Mouse (Mus musculus): ENCODE measurements around the gene Mtmr14. TPM values are rescaled to one million over a fixed set of nuclear protein-coding genes. Genes with fewer than 3 reads are reported as not detected.

Gene Mtmr14
- total RNA-seq, 2 experiments from 2014 or later = 27.4 to 35.3 TPM

DNA sequence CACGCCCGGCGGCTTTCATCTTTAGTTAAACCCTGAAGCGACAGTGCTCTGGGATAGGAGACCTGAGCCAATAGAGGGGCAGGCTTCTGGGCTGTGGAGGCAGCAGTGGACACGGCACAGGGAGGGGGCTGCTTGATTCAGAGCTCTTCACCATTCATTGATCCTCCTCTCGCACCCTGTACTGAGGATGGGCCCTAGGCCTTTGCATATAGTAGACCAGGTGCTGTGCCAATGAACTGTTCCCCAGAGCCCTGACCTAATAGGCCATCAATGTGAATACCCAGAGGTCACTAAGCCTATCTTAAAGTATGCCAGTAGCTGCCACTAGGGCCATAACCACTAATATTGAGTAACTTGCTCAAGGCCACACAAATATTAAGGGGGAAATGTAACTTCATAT is 44.0 kb downstream of the Mtmr14 start:
- DNase-seq = no peak

GRCm38 (mm10) chr6:113282101-113282802 is 44.6 kb downstream of the Mtmr14 start, which contains the start of gene Cpne9:
Cpne9 (plus strand) TSS chr6:113282307.
- DNase-seq = peak; percentile 35

DNA sequence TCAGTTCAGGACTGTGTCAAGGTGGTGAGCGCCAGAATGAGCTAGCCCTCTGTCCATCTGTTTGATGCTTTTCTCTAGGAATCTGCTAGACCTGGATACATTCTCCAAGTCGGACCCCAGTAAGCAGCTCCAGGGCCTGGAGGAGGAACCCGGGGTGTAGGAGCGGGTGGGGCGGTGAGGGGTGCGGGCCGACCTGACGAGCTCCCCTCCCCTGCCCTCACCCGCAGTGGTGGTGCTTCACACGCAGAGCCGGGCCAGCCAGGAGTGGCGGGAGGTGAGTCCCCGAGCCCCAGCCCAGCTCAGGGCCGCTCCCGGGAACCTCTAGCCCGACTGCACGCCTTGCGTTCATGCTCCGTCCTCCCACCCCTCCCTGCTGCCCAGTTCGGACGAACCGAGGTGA is 45.3 kb downstream of the Mtmr14 start:
- no peak for DNase-seq

DNA sequence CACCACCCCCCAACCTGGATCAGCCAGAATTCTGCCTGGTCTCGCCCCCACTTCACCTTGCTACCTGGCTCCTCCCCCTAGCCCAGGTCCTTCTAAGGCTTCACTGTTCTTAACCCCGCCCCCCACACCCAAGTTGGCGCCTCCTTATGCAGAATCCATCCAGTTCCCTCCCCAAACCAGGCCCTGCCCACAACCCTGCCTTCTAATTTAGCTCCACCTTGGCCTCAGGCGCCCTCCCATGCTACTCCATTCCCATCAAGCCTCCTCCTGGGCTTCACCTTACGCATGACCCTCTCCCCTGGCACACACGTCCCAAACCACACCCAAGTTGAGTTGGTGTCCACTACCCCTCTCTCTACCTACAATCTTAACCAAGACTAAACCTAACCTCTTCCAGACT is 45.9 kb downstream of the Mtmr14 start:
- no peak for DNase-seq

DNA sequence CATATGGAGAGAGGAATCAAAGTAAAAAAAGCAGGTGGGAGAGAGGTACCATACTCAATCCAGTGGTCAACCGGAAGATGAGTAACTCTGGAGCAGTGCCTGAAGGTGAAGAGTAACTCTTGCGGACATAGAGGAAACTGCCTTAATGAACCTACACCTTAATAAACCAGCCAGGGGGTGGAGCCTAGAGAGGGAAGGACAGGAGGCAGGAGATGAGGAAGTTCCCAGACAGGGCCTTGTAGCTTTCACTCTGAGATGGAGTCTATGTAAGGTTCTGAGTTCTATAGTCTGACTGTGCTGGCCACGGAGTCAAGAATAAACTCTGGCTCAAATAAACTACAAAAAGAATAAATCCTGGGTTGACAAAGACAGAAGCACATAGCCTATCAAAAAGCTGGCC is 47.3 kb downstream of the Mtmr14 start:
- DNase-seq = no peak

DNA sequence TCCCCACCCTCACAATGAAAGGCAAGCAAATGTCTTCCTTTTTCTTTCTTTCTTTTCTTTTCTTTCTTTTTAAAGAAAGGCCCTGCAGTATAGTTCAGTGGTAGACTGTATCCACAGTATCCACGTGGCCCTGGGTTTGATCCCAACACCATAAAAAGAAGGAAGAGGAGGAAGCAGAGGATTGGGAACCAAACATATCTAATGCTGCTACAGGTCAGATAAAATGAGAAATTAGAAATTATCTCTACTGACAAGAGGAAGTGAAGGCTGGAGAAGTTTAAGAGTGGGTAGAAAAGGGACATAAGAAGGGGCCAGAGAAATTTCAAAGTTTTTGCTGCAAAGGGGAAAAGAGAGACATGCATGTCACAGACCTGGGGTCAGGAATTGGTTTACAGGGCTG is 48.7 kb downstream of the Mtmr14 start:
- no peak for DNase-seq

- no peak for DNase-seq
Measured at GRCm38 (mm10) chr6:113287236-113287635, 49.6 kb downstream of the Mtmr14 start.

- DNase-seq = no peak
Measured at GRCm38 (mm10) chr6:113289346-113289745, 51.7 kb downstream of the Mtmr14 start.

GRCm38 (mm10) chr6:113290346-113290745 is 52.7 kb downstream of the Mtmr14 start:
- no peak for DNase-seq

DNA sequence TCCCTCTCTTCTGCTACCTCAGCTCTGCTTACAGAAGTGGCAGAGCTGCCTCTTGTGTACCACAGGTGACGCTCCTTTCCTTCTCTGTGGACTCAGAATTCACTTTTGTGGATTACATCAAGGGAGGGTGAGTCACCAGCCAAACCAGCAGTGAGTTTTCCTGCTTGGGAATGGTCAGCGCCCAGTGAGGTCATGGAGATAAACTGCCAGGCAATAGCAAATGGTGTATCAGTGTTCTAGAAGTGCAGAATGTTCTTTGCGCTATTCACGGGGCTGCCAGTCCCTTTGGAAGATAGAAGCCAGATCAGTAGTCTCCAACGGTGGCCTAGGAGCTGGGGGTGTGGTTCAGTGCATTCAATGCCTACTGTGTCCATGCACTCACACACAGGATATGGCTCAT is 55.3 kb downstream of the Mtmr14 start:
- DNase-seq = no peak

DNA sequence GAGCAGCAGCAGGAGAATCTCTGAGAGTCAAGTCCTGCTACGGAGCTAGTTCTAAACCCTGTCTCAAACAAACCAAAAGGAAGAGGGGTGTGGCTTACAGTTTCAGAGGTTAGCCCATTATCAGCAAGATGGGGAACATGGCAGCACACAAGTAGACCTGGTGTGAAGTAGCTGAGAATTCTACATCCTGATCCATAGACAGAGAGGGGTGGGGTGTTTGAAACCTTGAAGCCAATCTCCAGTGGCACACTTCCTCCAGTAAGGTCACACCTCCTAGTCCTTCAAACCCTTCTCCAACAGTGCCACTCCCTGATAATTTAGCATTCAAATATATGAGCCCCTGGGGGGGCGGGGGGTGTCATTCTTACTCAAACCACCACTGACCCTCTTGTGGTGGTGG is 58.4 kb downstream of the Mtmr14 start:
- no peak for DNase-seq

DNA sequence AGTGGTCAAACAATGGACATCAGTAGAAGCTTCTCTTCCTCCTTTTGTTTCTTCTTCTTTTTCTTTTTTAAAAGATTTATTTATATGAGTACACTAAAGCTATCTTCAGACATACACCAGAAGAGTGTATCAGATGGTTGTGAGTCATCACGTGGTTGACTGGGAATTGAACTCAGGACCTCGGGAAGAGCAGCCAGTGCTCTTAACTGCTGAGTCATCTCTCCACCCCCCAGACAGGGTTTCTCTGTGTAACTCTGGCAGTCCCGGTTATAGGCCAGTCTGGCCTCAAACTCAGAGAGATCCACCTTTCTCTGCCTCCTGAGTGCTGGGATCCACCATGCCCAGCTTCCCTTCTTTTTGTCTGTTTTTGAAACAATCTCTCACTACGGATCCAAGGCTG is 59.0 kb downstream of the Mtmr14 start:
- DNase-seq = no peak

DNA sequence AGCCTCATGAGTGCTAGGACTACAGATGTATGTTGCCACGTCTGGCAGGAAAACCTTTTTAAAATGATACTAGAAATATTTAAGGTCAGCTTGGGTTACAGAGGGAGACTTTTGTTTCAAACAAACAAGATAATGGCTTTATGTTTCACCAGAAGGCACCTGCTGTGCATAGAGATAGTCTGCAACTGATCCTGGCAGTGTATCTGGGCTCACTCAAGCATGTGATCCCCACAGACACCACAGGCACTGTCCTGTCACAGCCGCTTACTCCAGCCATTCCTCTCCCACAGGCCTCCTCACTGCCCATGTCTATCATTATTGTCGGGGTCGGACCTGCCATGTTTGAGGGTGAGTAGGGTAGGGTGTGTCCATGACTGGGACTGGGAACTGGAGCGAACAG is 63.7 kb downstream of the Mtmr14 start:
- no peak for DNase-seq

GRCm38 (mm10) chr6:113302258-113302657 is 64.6 kb downstream of the Mtmr14 start:
- DNase-seq = peak; percentile 13

- DNase-seq = peak; percentile 100
Measured at GRCm38 (mm10) chr6:113306322-113306985, 68.8 kb downstream of the Mtmr14 start.

GRCm38 (mm10) chr6:113306986-113307349 is 69.3 kb downstream of the Mtmr14 start, which contains the start of gene Brpf1:
Brpf1 (plus strand) TSS chr6:113307137.
- no peak for DNase-seq

DNA sequence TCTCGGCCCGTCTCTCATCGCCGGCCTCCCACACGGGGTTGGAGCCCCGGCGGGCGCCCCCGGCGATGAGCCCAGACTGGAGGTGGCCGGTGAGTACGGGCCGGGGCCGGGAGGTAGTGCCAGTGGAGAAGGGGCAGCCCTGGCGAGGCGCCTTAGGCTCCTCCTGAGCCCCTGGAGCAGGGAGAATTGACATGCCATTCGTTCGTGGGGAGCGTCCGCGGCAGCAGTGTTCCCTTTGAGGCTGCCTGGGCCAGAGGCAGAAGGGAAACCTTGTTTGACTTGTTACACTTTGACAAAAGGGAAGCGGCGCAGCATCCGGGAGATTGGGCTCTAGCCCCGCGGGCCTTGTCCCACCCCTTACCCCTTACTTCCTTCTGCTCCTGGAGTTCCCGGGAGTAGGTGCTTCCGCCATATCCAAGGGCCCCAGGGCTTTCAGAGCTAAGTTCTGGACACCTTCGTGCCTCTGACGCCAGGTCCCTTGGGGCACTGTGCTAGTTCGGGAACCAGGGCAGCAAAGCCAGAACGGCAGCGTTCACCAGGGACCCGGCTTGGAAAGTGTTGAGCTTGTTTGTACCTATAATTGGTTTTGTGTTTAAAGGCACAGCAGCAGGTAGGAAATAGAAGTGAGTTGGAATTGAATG is 70.0 kb downstream of the Mtmr14 start:
- DNase-seq = peak; percentile 86

DNA sequence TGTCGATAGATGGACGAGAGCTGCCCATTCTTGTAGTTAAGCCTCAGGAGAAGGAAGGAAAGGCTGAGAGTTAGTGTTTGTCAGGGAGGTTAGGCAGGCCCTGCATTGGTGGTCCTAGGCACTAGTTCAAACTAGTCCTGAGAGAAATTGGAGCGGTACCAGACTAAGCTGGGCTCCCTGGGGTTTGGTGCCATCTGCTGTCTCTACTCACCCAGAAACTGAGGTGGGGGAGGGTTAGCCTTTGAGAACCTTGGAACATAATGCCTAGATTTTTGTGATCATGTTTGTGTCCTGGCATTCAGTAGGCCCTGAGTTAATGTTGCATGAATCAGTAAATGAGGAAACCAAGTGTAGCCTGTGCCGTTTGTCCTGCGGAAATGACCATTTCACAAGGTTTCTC is 70.5 kb downstream of the Mtmr14 start:
- peak; percentile 60 for DNase-seq

DNA sequence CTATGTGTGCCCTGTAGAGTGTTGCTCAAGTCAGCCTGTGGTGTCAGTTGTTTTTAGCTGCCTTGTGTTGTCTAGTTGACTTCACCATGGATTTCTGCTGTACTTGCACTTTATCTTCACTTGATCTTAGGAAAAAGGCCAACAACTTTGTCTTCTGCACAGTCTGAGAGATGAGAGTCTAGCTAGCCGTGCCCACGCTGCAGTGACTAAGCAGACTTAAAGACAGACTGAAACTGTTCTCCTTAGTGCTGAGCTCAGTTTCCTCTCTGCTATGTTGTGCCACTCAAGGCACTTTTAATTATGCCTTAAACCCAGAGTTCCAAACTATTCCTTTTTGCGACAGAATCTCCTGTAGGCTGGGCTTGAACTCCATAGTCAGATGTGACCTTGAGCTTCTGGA is 78.3 kb downstream of the Mtmr14 start:
- no peak for DNase-seq

- peak; percentile 98 for DNase-seq
Measured at GRCm38 (mm10) chr6:113326533-113327315, 89.1 kb downstream of the Mtmr14 start, which contains the start of gene Ogg1. Ogg1 (plus strand) TSS chr6:113326972.

GRCm38 (mm10) chr6:113329396-113329795 is 91.8 kb downstream of the Mtmr14 start:
- DNase-seq = no peak

- DNase-seq = no peak
Measured at GRCm38 (mm10) chr6:113330547-113330946, 92.9 kb downstream of the Mtmr14 start.
